Mouse (Mus musculus) adrenal gland, adult 18-20 months (tissue): ENCODE data around the gene Bicral. TPM values are rescaled to one million over a fixed set of nuclear protein-coding genes. Genes with fewer than 3 reads are reported as not detected.
A peak's percentile ranks its signal among the peaks of the same experiment; 100 is the strongest.
"Not testable (repeated sequence)": the region's sequence is repeated elsewhere in the genome, so short reads cannot be mapped to it uniquely, and the experiment has no call there.

ENCODE experiments used
- DNase-seq, 2 experiments: peaks; one replicate each; pipeline ENCODE4 v3.0.0; 2021 to 2022; ENCODE audit warnings: low spot score in 2 of 2
- total RNA-seq, 2 experiments: library from RNA; stranded (reverse); gene quantifications; 1 replicate in 1 of 2; 2 replicates in 1 of 2; pipeline ENCODE4 v1.2.3; 2021

The Bicral gene
- total RNA-seq, 2 experiments from 2014 or later, result 16.7 to 18.2 TPM

DNA sequence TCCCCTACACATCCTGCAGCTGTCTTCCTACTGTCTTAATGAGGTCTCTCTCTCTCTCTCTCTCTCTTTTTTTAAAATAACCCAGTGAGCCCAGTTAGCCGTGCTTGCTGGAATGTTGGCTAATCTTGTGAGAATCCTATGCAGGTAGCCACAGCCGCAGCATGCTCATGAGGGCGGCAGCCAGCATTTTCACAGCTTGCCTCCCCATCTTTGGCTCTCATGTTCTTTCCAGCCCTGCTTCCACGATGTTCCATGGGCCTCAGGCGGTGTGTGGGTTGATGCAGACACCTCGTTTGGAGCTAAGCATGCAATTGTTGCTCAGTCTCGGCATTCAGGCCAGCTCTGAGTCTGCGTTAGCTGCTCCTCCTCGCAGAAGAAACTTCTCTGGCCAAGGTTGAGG lies 93.4 kb downstream of the Bicral start:
- DNase-seq, result not testable (repeated sequence)

DNA sequence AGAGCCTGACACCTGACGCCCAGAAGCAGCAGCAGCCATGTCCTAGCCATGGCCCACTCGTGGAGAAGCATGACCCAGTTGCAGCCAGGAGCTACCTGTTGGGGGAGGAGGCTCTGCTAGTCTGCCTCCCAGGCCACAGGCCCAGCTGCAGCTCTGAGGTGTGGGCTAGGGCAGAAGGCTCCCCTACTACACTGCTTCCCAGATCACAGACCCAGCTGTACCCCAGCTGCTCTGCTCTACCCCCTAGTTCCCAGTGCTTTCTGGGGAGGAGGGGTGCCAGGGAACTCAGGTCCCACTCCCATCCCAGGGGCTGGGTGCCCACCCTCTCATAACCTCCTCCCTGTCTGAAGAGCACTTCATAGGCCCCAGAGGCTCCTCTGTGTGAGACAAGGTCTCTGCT lies 94.7 kb downstream of the Bicral start, which contains the start of gene Ptcra:
Gene Ptcra, minus strand, starts transcription at position 169 of the 400 bp plus-strand sequence.
- DNase-seq, result no peak

DNA sequence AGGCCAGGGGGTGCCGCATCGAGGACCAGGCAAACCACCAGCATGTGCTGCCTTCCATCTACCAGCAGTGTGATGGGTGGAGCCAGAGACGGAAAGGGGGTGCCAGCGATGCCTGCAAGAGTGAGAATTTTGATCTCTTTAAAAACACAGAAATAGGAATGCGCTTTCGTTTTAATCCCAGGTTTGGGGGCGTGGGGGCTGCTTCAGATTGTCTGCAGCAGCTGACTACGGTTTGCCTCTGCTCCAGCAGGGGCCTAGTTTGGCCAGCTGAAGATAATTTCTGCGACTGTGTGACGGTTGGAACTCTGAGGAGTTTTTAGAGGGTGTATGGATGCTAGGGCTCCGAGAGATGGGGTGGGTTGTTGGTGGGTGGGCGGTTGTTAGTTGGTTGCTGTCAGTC lies 99.5 kb downstream of the Bicral start:
- DNase-seq, result no peak

DNA sequence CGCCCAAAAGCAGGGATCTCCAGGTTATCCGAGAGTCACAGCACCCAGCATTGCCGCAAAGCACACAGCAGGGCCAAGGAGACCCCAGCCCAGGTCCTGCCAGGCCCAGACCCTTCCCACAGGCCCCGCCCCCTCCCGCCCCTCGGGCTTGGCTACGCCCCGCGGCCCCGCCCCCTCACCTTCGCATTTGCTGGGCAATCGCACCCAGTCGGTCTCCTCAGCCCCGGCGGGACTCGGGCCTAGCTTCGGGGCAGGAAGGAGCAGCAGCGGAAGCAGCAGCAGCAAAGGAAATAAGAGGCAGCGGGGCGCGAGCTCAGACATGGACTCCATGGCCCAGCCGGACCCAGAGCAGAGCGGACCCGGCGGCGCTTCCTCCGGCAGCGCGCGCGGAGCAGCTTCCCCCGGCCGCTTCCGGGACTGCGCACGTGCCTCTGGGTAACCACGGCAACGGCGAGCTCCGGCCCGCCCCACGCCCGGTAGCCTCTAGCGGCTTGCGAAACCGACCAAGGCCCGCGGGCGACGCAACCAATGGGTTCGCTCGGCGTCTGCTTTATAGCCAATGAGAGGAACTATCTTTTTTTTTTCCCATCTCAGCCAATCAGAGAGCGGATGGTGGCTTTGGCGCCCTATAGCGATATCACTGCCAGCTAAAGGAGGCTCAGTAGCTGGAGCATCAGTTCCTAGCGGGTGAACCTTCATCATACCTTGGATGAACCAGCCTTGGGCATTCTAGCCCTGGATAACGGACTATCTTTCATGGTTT lies 106.3 kb downstream of the Bicral start, which contains the start of gene Cnpy3:
Gene Cnpy3, minus strand, starts transcription at position 421 of the 763 bp plus-strand sequence.
- peak; percentile 88 to 91 for DNase-seq

DNA sequence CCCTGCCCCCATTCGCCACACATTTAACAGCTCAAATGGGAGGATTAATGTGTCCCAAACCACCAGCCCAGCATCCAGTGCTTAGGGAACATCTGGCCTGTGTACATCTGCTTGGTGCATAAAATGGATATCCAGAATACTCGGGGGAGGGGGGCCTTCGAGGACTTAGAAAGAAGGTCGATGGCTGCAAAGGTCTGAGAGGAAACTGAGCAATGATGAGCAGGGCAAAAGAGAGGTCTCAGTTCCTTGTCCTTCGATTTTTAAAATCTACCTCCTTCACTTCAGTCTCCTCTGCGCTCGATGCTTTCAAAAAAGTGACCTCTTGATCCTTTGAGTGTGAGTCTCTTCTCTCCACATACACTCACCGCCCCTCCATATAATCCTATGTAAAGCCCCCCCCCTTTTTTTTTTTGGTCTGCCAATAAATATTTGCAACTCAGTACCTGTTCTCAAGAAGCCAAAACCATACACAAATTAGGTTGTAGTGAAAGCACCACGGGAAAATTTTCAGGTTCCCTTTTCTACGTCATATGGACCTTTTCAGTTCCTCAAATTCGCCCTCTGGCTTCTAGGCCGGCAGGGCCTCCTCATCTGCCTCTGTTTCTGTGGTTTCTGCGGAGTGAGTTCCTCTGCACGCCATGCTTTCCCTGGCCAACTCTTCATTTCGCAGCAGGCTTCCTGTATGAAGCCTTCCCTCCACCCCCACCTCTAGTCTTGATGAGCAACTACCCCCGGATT lies 107.1 kb downstream of the Bicral start:
- no peak for DNase-seq

DNA sequence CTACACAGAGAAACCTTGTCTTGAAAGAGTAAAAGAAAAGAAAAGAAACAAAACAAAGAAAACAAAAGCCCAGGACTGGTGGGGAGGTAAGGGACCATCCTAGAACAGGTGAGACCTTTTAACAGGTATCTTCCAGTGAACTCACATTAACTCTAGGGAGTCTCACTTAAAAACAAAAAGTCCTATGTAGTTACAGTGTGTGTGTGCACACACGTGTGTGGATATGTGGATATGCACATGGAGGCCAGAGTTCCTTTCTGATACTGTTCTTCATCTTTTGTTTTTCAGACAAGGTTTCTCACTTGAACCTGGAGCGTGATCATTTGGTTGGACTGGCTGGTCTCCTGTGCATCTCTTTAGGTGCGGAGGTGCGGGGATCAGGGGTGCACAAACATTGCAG lies 107.7 kb downstream of the Bicral start:
- DNase-seq, result no peak

DNA sequence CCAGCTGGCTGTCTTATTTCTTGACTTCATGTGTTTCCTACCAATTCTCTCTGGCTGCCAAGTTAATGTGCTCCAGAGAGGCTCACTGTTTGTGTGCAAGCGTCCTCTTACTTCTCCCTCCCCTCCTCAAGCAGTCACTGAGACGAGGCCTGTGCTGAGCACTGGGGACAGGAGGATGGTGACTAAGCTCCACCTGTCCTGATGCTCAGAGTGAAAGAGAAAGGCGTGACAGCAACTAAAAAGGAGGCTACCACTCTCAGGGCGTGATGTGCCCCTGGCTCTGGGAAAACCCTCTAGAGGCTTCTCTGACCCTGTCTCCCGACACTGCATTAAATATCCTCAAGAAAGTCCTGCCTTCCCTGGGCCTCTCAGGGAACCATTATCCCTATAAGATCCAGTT lies 109.0 kb downstream of the Bicral start:
- DNase-seq, result no peak

Other genes starting within 250 kb of the Bicral start
- gene Ptk7, start 229.0 kb downstream of the Bicral start, total RNA-seq, result 1 to 10 TPM; 2.7 to 5.8 TPM
- gene Klc4, start 212.5 kb downstream of the Bicral start, total RNA-seq, result 10 to 100 TPM; 35.8 to 47.6 TPM
- gene Mrpl2, start 212.3 kb downstream of the Bicral start, total RNA-seq, result 10 to 100 TPM; 97.8 to 99.8 TPM
- gene Cul7, start 208.1 kb downstream of the Bicral start, total RNA-seq, result 10 to 100 TPM; 32.1 to 36.3 TPM
- gene Rrp36, start 184.1 kb downstream of the Bicral start, total RNA-seq, result 10 to 100 TPM; 25.9 to 29.8 TPM
- gene Mea1, start 179.7 kb downstream of the Bicral start, total RNA-seq, result 100 to 1,000 TPM; 100 to 107 TPM
- 10 to 100 TPM; 47.6 to 69.9 TPM for gene Klhdc3, start 177.6 kb downstream of the Bicral start, total RNA-seq
- gene Ppp2r5d, start 153.4 kb downstream of the Bicral start, total RNA-seq, result 10 to 100 TPM; 40.2 to 46.5 TPM
- gene Pex6, start 147.0 kb downstream of the Bicral start, total RNA-seq, result 10 to 100 TPM; 64.1 to 70.7 TPM
- gene Gnmt, start 129.3 kb downstream of the Bicral start, total RNA-seq, result 1 to 10 TPM; 1.2 to 2.0 TPM
- 10 to 100 TPM; 44.8 to 55.9 TPM for gene Cnpy3, start 106.3 kb downstream of the Bicral start, total RNA-seq
- gene Ptcra, start 94.8 kb downstream of the Bicral start, total RNA-seq, result not detected
- gene 2310039H08Rik, start 85.8 kb downstream of the Bicral start, total RNA-seq, result 10 to 100 TPM; 39.6 to 63.0 TPM
- 100 to 1,000 TPM in 1 of 2 experiments, 10 to 100 TPM in 1; 93.5 to 103 TPM for gene Rpl7l1, start 75.8 kb downstream of the Bicral start, total RNA-seq
- gene Tbcc, start 32.2 kb upstream of the Bicral start, total RNA-seq, result 10 to 100 TPM; 19.6 to 23.9 TPM
- not detected for gene Prph2, start 52.0 kb upstream of the Bicral start, total RNA-seq
- 10 to 100 TPM; 62.1 to 87.8 TPM for gene Ubr2, start 152.1 kb upstream of the Bicral start, total RNA-seq